Mouse (Mus musculus): ENCODE data around the gene Acaa1a. TPM values are rescaled to one million over a fixed set of nuclear protein-coding genes. Genes with fewer than 3 reads are reported as not detected.

The Acaa1a gene
- polyA plus RNA-seq, 1 experiment from 2014 or later: 75.1 TPM

- Histone ChIP-seq H3K9me3 (ENCODE audit: control insufficient read depth, low read length) (no peaks in the 10 kb centered on the region), H3K36me3 (ENCODE audit: control insufficient read depth, insufficient read depth, low read length) (peaks cover 7% of the 10 kb centered on the region), H3K9ac (ENCODE audit: low read length) (no peak overlapping the region), H3K4me3 (ENCODE audit: low read depth, low read length) (no peak overlapping the region), H3K27me3 (ENCODE audit: control insufficient read depth, insufficient read depth, low read length) (no peaks in the 10 kb centered on the region), H3K4me2 (ENCODE audit: low read depth) (no peak overlapping the region), H3K27ac (ENCODE audit: low read depth, low read length) (no peak overlapping the region), H3K4me1 (ENCODE audit: control insufficient read depth, insufficient read depth, low read length) (peaks cover 8% of the 10 kb centered on the region)
- ATAC-seq (ENCODE audit: insufficient read depth, low FRiP score, low TSS enrichment) (no peak), DNase-seq (ENCODE audit: low spot score) (no peak)
- WGBS: 89% methylated on average over 8 of the region's 8 CpGs
These were observed 6.9 kb downstream of the Acaa1a start for GRCm38 (mm10) chr9:119346376-119346775.

DNA sequence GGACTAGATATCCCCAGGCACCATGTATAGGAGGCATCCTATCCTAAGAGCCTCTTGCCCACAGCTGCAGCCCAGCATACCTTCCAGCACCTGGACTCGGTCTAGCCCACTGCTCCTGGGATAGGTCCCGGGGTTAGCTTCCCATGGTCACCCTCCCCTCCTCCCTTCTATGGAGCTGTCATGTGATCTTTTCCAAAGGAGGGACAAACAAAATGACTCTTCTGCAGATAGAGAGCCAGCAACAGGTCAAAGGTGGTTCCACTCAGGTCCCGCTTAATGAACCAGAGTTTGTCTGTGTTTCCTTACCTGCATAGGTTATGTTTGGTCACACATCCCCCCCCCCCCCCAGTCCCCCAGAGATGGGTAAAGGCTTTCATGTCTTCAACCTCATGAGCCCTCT lies 11.1 kb downstream of the Acaa1a start:
- ATAC-seq (ENCODE audit: insufficient read depth, low FRiP score, low TSS enrichment) (no peak), DNase-seq (ENCODE audit: low spot score) (no peak)
- Histone ChIP-seq H3K36me3 (ENCODE audit: control insufficient read depth, insufficient read depth, low read length) (peaks cover 4% of the 10 kb centered on the region), H3K9me3 (ENCODE audit: control insufficient read depth, low read length) (no peaks in the 10 kb centered on the region), H3K4me3 (ENCODE audit: low read depth, low read length) (no peak overlapping the region), H3K27me3 (ENCODE audit: control insufficient read depth, insufficient read depth, low read length) (no peaks in the 10 kb centered on the region), H3K4me1 (ENCODE audit: control insufficient read depth, insufficient read depth, low read length) (no peaks in the 10 kb centered on the region), H3K27ac (ENCODE audit: low read depth, low read length) (no peak overlapping the region), H3K9ac (ENCODE audit: low read length) (no peak overlapping the region), H3K4me2 (ENCODE audit: low read depth) (no peak overlapping the region)
- WGBS: 94% methylated on average over 3 of the region's 3 CpGs

DNA sequence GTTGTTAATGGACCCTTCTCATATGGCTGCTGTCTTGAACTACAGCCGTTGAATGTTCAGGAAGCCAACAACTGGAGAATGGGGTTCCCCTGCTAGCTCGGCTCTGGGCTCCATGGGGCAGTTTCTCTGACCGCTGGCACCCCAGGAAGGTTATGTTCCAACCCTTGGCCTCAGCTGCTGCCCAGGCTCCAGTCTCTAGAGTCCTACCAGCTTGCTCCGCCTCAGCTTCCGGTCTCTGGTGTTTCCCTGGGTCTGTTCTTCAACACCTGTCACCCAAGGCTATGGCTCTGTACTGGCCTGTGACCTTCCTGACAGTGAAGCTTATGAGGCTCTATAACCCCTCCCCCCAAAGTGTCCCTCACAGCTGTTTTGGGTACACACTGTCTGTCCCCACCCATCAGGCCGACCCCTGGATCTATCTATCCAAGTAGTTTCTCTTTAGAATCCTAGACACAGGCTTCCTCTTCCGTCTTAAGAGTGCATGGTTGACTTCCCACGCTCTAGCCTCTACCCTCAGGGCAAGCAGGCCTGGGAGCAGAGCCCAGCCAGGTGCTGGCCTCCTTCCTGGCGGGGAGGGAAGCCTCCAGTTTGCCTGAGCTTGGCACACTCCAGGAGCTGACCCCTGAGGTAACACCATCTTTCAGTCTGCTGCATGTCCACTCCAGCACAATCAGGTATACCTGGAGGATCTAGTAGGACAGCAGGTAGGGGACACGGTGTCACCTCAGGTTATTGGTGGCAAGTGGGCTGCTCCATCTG lies 11.7 kb downstream of the Acaa1a start:
- ATAC-seq (ENCODE audit: insufficient read depth, low FRiP score, low TSS enrichment) (no peak), DNase-seq (ENCODE audit: low spot score) (no peak)
- Histone ChIP-seq H3K27me3 (ENCODE audit: control insufficient read depth, insufficient read depth, low read length) (no peaks in the 10 kb centered on the region), H3K4me3 (ENCODE audit: low read depth, low read length) (no peak overlapping the region), H3K4me1 (ENCODE audit: control insufficient read depth, insufficient read depth, low read length) (no peaks in the 10 kb centered on the region), H3K9ac (ENCODE audit: low read length) (no peak overlapping the region), H3K4me2 (ENCODE audit: low read depth) (no peak overlapping the region), H3K36me3 (ENCODE audit: control insufficient read depth, insufficient read depth, low read length) (peaks cover 3% of the 10 kb centered on the region), H3K27ac (ENCODE audit: low read depth, low read length) (no peak overlapping the region), H3K9me3 (ENCODE audit: control insufficient read depth, low read length) (no peaks in the 10 kb centered on the region)
- 90% methylated on average over 10 of the region's 10 CpGs for WGBS

DNA sequence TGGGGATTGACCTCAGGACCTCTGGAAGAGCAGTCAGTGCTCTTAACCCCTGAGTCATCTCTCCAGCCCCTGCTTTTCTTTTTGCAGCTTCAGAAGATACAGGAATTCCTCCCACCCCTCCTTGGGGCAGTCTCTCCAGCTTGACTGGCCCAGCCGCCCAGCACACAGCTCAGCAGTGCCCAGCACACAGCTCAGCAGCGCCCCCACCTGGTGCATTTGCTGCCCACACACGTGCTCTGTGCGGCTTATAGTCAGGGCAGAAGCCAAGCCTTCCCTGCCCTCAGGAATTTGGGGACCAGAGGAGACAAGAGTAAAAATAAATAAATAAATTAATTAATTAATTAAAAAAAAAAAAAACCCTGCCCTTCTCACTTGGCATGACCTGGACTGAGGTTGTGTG lies 12.6 kb downstream of the Acaa1a start:
- H3K9ac ChIP-seq (ENCODE audit: low read length): no peak overlapping the region
- WGBS: 23% methylated on average over 4 of the region's 4 CpGs
- peaks cover 2% of the 10 kb centered on the region for H3K36me3 ChIP-seq (ENCODE audit: control insufficient read depth, insufficient read depth, low read length)
- no peaks in the 10 kb centered on the region for H3K9me3 ChIP-seq (ENCODE audit: control insufficient read depth, low read length)
- DNase-seq (ENCODE audit: low spot score): peak; percentile 81
- H3K27ac ChIP-seq (ENCODE audit: low read depth, low read length): no peak overlapping the region
- no peak overlapping the region for H3K4me3 ChIP-seq (ENCODE audit: low read depth, low read length)
- H3K27me3 ChIP-seq (ENCODE audit: control insufficient read depth, insufficient read depth, low read length): no peaks in the 10 kb centered on the region
- no peaks in the 10 kb centered on the region for H3K4me1 ChIP-seq (ENCODE audit: control insufficient read depth, insufficient read depth, low read length)
- peak; percentile 87 for ATAC-seq (ENCODE audit: insufficient read depth, low FRiP score, low TSS enrichment)
- no peak overlapping the region for H3K4me2 ChIP-seq (ENCODE audit: low read depth)

- no peak overlapping the region for H3K4me3 ChIP-seq (ENCODE audit: low read depth, low read length)
- no peak overlapping the region for H3K4me2 ChIP-seq (ENCODE audit: low read depth)
- H3K27me3 ChIP-seq (ENCODE audit: control insufficient read depth, insufficient read depth, low read length): no peaks in the 10 kb centered on the region
- H3K27ac ChIP-seq (ENCODE audit: low read depth, low read length): no peak overlapping the region
- no peak for DNase-seq (ENCODE audit: low spot score)
- ATAC-seq (ENCODE audit: insufficient read depth, low FRiP score, low TSS enrichment): no peak
- peaks cover 2% of the 10 kb centered on the region for H3K36me3 ChIP-seq (ENCODE audit: control insufficient read depth, insufficient read depth, low read length)
- 84% methylated on average over 6 of the region's 6 CpGs for WGBS
- no peaks in the 10 kb centered on the region for H3K4me1 ChIP-seq (ENCODE audit: control insufficient read depth, insufficient read depth, low read length)
- H3K9ac ChIP-seq (ENCODE audit: low read length): no peak overlapping the region
- H3K9me3 ChIP-seq (ENCODE audit: control insufficient read depth, low read length): no peaks in the 10 kb centered on the region
These were observed 14.4 kb downstream of the Acaa1a start for GRCm38 (mm10) chr9:119353926-119354325.

- no peaks in the 10 kb centered on the region for H3K27me3 ChIP-seq (ENCODE audit: control insufficient read depth, insufficient read depth, low read length)
- 82% methylated on average over 6 of the region's 6 CpGs for WGBS
- DNase-seq (ENCODE audit: low spot score) (no peak), ATAC-seq (ENCODE audit: insufficient read depth, low FRiP score, low TSS enrichment) (no peak)
- no peaks in the 10 kb centered on the region for H3K4me1 ChIP-seq (ENCODE audit: control insufficient read depth, insufficient read depth, low read length)
- H3K9ac ChIP-seq (ENCODE audit: low read length): no peak overlapping the region
- H3K4me3 ChIP-seq (ENCODE audit: low read depth, low read length): no peak overlapping the region
- H3K4me2 ChIP-seq (ENCODE audit: low read depth): no peak overlapping the region
- H3K27ac ChIP-seq (ENCODE audit: low read depth, low read length): no peak overlapping the region
- no peaks in the 10 kb centered on the region; the same call in 1 of the 2 replicates for H3K36me3 ChIP-seq (ENCODE audit: control insufficient read depth, insufficient read depth, low read length)
- H3K9me3 ChIP-seq (ENCODE audit: control insufficient read depth, low read length): no peaks in the 10 kb centered on the region
These were observed 16.5 kb downstream of the Acaa1a start for GRCm38 (mm10) chr9:119355943-119356342.

- peak within 1 kb of the TSS; percentile 66 for H3K9ac ChIP-seq (ENCODE audit: low read length)
- H3K9me3 ChIP-seq (ENCODE audit: control insufficient read depth, low read length): no peaks in the 10 kb centered on the region
- no peaks in the 10 kb centered on the region for H3K4me1 ChIP-seq (ENCODE audit: control insufficient read depth, insufficient read depth, low read length)
- ATAC-seq (ENCODE audit: insufficient read depth, low FRiP score, low TSS enrichment) (peak; percentile 89), DNase-seq (ENCODE audit: low spot score) (peak; percentile 93)
- peak within 1 kb of the TSS; percentile 63 for H3K4me3 ChIP-seq (ENCODE audit: low read depth, low read length)
- H3K36me3 ChIP-seq (ENCODE audit: control insufficient read depth, insufficient read depth, low read length): no peaks in the 10 kb centered on the region
- no peaks in the 10 kb centered on the region for H3K27me3 ChIP-seq (ENCODE audit: control insufficient read depth, insufficient read depth, low read length)
- H3K27ac ChIP-seq (ENCODE audit: low read depth, low read length): no peak within 1 kb of the TSS
- H3K4me2 ChIP-seq (ENCODE audit: low read depth): peak within 1 kb of the TSS; percentile 89
- WGBS: 4% methylated on average over 65 of the region's 65 CpGs
These were observed 18.0 kb downstream of the Acaa1a start, which contains the start of gene Xylb for GRCm38 (mm10) chr9:119357331-119358057. Xylb (plus strand) TSS chr9:119357381.

GRCm38 (mm10) chr9:119358058-119358429 lies 18.6 kb downstream of the Acaa1a start:
- H3K4me1 ChIP-seq (ENCODE audit: control insufficient read depth, insufficient read depth, low read length): no peaks in the 10 kb centered on the region
- ATAC-seq (ENCODE audit: insufficient read depth, low FRiP score, low TSS enrichment) (no peak), DNase-seq (ENCODE audit: low spot score) (no peak)
- WGBS: 46% methylated on average over 9 of the region's 9 CpGs
- no peaks in the 10 kb centered on the region for H3K9me3 ChIP-seq (ENCODE audit: control insufficient read depth, low read length)
- peak overlapping the region; percentile 89 for H3K4me2 ChIP-seq (ENCODE audit: low read depth)
- H3K4me3 ChIP-seq (ENCODE audit: low read depth, low read length): peak overlapping the region; percentile 63
- H3K27me3 ChIP-seq (ENCODE audit: control insufficient read depth, insufficient read depth, low read length): no peaks in the 10 kb centered on the region
- peak overlapping the region; percentile 66; the same call in 1 of the 2 replicates for H3K9ac ChIP-seq (ENCODE audit: low read length)
- no peaks in the 10 kb centered on the region for H3K36me3 ChIP-seq (ENCODE audit: control insufficient read depth, insufficient read depth, low read length)
- no peak overlapping the region for H3K27ac ChIP-seq (ENCODE audit: low read depth, low read length)

DNA sequence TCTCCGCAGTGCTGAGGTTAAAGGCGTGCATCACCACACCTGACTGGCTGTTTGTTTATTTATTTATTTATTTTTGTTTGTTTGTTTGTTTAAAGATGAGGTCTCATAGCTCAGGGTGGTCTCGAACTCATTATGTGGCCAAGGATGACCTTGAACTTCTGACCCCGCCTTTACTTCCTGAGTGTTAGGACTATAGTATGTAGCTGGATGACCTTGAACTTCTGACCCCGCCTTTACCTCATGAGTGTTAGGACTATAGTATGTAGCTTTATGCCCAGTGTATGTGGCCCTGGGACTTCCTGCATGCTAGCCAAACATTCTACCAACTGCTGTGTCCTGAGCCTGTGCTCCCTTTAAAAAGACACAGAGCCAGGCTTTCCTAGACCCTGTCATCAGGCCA lies 21.9 kb downstream of the Acaa1a start:
- no peak for ATAC-seq (ENCODE audit: insufficient read depth, low FRiP score, low TSS enrichment)
- WGBS: 95% methylated on average over 5 of the region's 5 CpGs
- Histone ChIP-seq H3K4me1 (ENCODE audit: control insufficient read depth, insufficient read depth, low read length) (no peaks in the 10 kb centered on the region), H3K9me3 (ENCODE audit: control insufficient read depth, low read length) (no peaks in the 10 kb centered on the region), H3K36me3 (ENCODE audit: control insufficient read depth, insufficient read depth, low read length) (no peaks in the 10 kb centered on the region), H3K27me3 (ENCODE audit: control insufficient read depth, insufficient read depth, low read length) (no peaks in the 10 kb centered on the region), H3K4me2 (ENCODE audit: low read depth) (no peak overlapping the region), H3K4me3 (ENCODE audit: low read depth, low read length) (no peak overlapping the region), H3K27ac (ENCODE audit: low read depth, low read length) (no peak overlapping the region), H3K9ac (ENCODE audit: low read length) (no peak overlapping the region)
- DNase-seq (ENCODE audit: low spot score): no peak
